Mouse (Mus musculus) left cerebral cortex, postnatal 36 days (tissue): ENCODE results near the gene Nt5c3. TPM values are rescaled to one million over a fixed set of nuclear protein-coding genes. Genes with fewer than 3 reads are reported as not detected.

ENCODE experiments used
- DNase-seq, 2 experiments: peaks; one replicate each; pipeline ENCODE4 v3.0.0; 2021 to 2022; ENCODE audit warnings: low spot score in 2 of 2, mixed read lengths in 1 of 2
- intact Hi-C: fragments of 180-260 bp; cut with DNase I; formaldehyde crosslinking; loops from one replicate; pipeline ENCODE4 v1.15.1; 2025
- total RNA-seq, 2 experiments: library from RNA; stranded (reverse); gene quantifications; 2 replicates each; pipeline ENCODE4 v1.2.3; 2021

Gene Nt5c3
- total RNA-seq, 2 experiments from 2014 or later, result 52.3 to 52.9 TPM

- intact Hi-C loops, result no loop called here
- no peak for DNase-seq
Observed at GRCm38 (mm10) chr6:56854803-56855202, 68.9 kb downstream of the Nt5c3 start.

DNA sequence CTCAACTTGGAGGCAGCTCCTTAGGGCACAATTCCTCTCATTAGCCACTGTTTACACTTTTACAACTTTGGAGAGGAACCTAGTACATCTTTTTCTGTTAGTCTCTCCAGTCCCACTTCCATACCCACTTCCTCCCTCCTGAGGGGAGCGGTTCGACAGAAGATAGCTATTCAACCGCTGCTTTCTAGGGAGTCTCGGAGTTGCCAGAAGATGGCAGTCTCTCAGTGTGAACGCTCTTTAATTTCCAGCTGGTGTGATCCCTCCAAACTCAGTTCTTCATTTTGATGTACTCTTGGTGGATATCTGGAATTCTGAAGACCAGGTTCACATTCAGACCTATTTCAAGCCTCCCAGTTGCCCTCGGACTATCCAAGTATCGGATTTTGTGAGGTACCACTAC is 73.4 kb downstream of the Nt5c3 start:
- peak; percentile 8 to 10 for DNase-seq
- intact Hi-C loops, result no loop called here

DNA sequence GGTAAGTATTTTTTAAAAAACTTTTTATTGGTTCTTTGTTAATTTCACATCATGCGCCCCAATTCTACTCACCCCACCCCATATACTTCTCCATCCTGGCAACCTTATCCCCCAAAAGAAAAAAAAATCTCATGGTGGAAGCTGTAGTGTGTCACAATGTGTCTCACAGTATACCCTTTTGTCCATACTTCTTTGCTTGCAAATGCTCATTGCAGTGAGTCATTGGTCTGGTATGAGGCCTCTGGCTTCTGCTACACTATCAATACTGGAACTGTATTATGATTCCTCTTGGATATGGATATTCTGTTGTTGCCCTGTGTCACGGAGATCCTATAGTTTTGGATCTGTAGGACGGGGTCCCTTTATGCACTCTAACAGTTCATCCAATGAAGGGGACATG is 74.8 kb downstream of the Nt5c3 start:
- DNase-seq, result no peak
- intact Hi-C loops, result no loop called here

DNA sequence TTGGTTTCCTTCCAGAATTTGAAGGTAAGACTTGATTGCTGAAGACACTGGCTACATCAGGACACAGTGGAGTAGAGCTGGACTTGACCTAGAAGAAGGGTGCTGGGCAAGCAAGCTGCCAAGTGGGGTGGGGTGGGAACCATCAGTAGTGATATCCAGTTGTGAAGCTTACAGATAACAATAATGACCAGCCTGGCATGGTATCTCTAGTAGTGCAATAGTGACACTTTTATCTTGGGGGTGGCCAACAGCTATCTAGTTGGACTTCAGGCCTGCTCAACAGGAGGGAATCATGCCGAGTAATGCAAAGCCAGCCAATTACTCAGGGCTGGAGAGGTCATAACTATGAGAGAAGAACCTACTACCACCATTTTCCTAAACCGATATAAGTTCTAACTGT is 79.4 kb downstream of the Nt5c3 start:
- intact Hi-C loops, result no loop called here
- no peak for DNase-seq

GRCm38 (mm10) chr6:56843229-56843628 is 80.5 kb downstream of the Nt5c3 start:
- intact Hi-C loops, result no loop called here
- no peak for DNase-seq

DNA sequence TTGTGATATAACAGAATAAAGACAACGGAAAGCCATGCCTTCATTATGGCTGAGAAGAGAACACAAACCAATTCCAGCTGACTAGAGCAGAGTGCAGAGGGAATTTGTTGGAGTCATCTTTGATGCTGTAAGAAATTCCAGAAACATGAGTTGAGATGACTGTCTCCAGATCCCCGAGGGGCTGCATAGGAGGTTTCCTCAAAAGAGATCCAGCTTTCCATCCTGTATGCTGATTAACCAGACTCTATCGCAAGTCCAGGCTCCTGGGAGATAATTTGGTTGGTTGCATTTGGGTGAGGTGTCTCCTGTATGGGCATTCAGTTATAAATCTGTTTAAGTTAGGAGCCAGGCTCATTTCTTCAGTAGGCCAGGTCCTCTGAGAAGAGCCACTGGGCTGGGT is 86.1 kb downstream of the Nt5c3 start:
- intact Hi-C loops, result no loop called here
- no peak for DNase-seq

DNA sequence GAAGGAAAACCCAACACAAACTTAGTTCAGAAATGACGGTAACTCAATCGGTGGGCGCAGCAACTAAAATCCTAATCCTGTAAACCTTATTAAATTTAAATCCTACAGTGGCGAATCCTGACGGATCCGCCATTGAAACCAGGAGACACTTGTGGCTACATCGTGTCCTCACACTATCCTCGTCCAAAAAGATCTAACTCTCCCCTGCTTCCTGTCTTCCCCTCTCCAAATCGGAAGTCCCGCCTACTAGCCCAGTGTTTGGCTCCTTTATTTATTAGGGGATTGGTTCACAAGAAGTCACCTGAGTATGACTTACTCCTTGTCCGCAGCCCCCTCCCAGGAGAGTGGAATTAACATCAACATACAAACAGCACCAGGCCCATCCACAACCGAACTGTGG is 86.6 kb downstream of the Nt5c3 start:
- no peak for DNase-seq
- intact Hi-C loops, result no loop called here

- DNase-seq, result no peak
- intact Hi-C loops, result no loop called here
Observed at GRCm38 (mm10) chr6:56835532-56835931, 88.2 kb downstream of the Nt5c3 start.

GRCm38 (mm10) chr6:56834769-56835168 is 89.0 kb downstream of the Nt5c3 start:
- intact Hi-C loops, result no loop called here
- no peak for DNase-seq

DNA sequence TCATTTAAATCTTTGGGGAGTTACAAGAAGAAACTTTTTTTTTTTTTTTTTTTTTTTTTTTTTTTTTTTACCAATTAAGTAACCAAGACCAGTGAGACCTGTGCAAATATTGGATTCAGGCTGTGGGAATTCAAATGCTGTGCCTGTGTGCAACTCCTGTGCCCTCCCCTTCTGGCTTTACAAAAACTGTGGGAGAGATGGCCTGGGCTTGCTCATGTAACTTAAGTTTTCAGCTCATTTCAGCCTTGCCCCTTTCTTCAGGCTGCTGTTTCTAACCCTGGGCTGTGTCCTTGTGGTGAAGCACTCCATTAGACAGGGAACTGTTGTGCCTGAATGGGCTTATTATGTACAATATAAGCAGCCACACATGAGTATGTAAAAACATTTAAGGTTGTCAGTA is 90.9 kb downstream of the Nt5c3 start:
- intact Hi-C loops, result no loop called here
- no peak for DNase-seq

DNA sequence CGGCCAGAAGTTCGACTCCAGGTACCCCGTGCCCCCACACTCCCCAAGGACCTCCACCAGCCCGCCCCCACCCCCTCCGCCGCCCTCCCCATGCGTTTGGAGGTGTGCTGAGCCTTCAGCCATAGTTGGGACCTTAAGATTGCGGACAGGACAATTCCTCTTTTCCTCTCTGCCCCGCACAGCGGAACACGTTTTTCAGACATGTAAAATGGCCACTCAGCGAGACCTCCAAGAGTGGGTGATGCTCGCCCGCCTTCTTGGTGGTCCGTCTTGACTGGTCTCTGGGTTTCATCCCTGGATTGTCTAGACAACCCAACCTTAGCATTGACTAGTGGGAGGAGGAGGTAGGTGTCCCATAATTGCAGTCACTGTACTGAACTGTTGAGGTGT is 91.3 kb downstream of the Nt5c3 start:
- intact Hi-C loops, result no loop called here
- DNase-seq, result peak in 1 of 2 experiments; percentile 9

Other genes with a start within 250 kb of the Nt5c3 start
- gene Lsm5, start 219.2 kb downstream of the Nt5c3 start, total RNA-seq, result 10 to 100 TPM; 13.2 to 14.0 TPM
- 10 to 100 TPM; 42.1 to 48.9 TPM for gene Avl9, start 209.0 kb downstream of the Nt5c3 start, total RNA-seq
- 10 to 100 TPM; 54.7 to 58.6 TPM for gene Kbtbd2, start 126.1 kb downstream of the Nt5c3 start, total RNA-seq
- gene Fkbp9, start 91.9 kb downstream of the Nt5c3 start, total RNA-seq, result 10 to 100 TPM; 26.7 to 29.0 TPM
- under 1 TPM; 0.15 to 0.57 TPM for gene Vmn1r4, start 83 bp upstream of the Nt5c3 start, total RNA-seq
- gene Vmn1r5, start 46.3 kb upstream of the Nt5c3 start, total RNA-seq, result not detected
- not detected for gene Vmn1r6, start 73.3 kb upstream of the Nt5c3 start, total RNA-seq
- gene Vmn1r7, start 101.4 kb upstream of the Nt5c3 start, total RNA-seq, result not detected
- not detected for gene Vmn1r8, start 108.4 kb upstream of the Nt5c3 start, total RNA-seq
- not detected for gene Vmn1r9, start 142.9 kb upstream of the Nt5c3 start, total RNA-seq
- not detected for gene Vmn1r10, start 185.5 kb upstream of the Nt5c3 start, total RNA-seq
- gene Vmn1r11, start 209.5 kb upstream of the Nt5c3 start, total RNA-seq, result not detected
- gene Vmn1r12, start 233.0 kb upstream of the Nt5c3 start, total RNA-seq, result not detected